Mouse (Mus musculus): ENCODE measurements around the gene Nebl.

DNA sequence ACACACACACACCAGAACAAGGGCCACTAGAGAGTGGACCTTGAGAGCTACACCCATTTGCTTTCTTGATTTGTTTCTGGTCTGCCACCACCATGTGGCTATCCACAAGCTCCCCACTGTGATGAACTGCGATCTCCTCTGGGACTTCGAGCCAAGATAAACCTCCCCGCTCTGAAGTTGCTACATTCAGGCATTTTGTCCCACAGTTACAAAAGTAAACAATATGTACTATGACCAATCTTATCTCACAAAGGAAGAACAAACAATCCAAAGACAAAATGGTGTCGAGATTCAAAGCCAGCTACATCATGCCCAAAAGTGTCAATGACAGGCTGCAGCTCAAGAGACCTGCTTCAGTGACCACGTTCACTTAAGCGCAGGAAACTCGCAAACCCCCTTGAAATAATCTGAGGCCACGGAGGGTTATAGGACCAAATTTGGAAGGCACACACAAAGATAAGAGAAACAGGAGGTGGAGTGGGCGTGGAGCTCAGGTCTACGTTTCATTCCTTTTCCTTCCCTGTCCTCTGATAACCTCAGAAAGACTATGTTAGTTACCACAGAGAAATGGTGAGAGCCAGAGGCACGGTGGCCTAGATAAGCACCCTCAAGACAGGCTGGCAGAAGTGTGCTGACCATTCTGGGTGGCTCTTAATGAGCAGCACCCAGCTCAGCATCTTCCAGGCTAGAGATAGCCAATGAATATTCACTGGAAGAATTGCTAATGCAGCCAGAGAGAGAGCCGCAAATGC, 7.8 kb downstream of the Nebl start:
- no peak for TF ChIP-seq E2F4 (IDR thresholded peaks at IDR 0.05; ENCODE audit: insufficient read depth)
- TF ChIP-seq MAX (IDR thresholded peaks at IDR 0.05; ENCODE audit: low read depth), result no peak
- no peak for TF ChIP-seq USF1 (IDR thresholded peaks at IDR 0.05; ENCODE audit: low read depth)
- TF ChIP-seq POLR2A (IDR thresholded peaks at IDR 0.05; ENCODE audit: insufficient read length, low read depth), result no peak
- TF ChIP-seq SRF (IDR thresholded peaks at IDR 0.05; ENCODE audit: control insufficient read depth, insufficient read length, low read depth), result no peak
- TF ChIP-seq CEBPB (IDR thresholded peaks at IDR 0.05; ENCODE audit: insufficient read depth, poor library complexity, severe bottlenecking), result no peak
- TF ChIP-seq POLR2AphosphoS2 (IDR thresholded peaks at IDR 0.05; ENCODE audit: insufficient read length, low read depth), result no peak
- TF ChIP-seq REST (IDR thresholded peaks at IDR 0.05; ENCODE audit: insufficient read depth, insufficient read length), result no peak
- TF ChIP-seq TCF3 (IDR thresholded peaks at IDR 0.05; ENCODE audit: insufficient read length, low read depth), result no peak

Data from myocyte (in vitro differentiated cells).